Mouse (Mus musculus) bone marrow macrophage, adult 2 months (primary cell): ENCODE data around the gene Efnb2.

Experiments
- CTCF ChIP-seq: IDR thresholded peaks from 2 replicates; pipeline ENCODE4 v1.5.1; 2012; ENCODE audit warnings: low read depth, mild to moderate bottlenecking, low read length, moderate library complexity
- POLR2A ChIP-seq: IDR thresholded peaks from 2 replicates; pipeline ENCODE4 v1.6.1; 2012; ENCODE audit warnings: mild to moderate bottlenecking, low read depth, low read length, borderline replicate concordance

DNA sequence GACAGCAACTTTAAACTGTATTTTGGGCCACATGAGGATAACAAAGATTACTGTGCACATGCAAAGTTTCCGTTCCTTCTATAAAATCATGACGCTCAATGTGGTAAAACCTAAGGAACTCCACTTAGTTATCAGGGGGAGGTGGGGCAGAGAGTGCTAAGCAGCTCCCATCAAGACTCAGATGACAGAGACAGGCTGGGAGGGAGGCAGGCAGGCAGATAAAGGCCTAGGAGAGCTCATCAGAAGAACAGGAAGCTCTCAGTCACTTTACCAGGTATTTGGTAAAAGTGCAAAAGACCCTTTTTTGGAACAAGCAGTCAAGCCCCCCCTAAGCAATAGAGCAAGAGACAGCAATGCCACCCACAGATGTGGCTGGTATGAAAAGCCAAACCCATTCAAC, 24.5 kb upstream of the Efnb2 start:
- TF ChIP-seq CTCF (no peak), POLR2A (no peak)
